Mouse (Mus musculus): Measurements from ENCODE around the gene Gm17387. TPM values are rescaled to one million over a fixed set of nuclear protein-coding genes. Genes with fewer than 3 reads are reported as not detected.
"Not testable (repeated sequence)": the region's sequence is repeated elsewhere in the genome, so short reads cannot be mapped to it uniquely, and the experiment has no call there.

Gm17387 gene
- polyA plus RNA-seq, 1 experiment: not detected

- Histone ChIP-seq H3K4me3 (replicated peaks) (peak within 1 kb of the TSS; percentile 43), H3K27me3 (ENCODE audit: control insufficient read depth) (peaks cover 4% of the 10 kb centered on the region), H3K36me3 (ENCODE audit: control insufficient read depth) (no peaks in the 10 kb centered on the region), H3K9me3 (ENCODE audit: control insufficient read depth, low read length) (no peaks in the 10 kb centered on the region), H3K4me1 (ENCODE audit: control insufficient read depth) (peaks cover 41% of the 10 kb centered on the region)
- TF ChIP-seq TAL1 (IDR thresholded peaks at IDR 0.05; ENCODE audit: low read length) (no peak), GATA1 (IDR thresholded peaks at IDR 0.05; ENCODE audit: low read length) (no peak)
Measured at GRCm38 (mm10) chr7:141010593-141010992, 18.3 kb upstream of the Gm17387 start, which contains the start of gene Ifitm3. Gene Ifitm3, minus strand, starts transcription at chr7:141010770.

- Histone ChIP-seq H3K9me3 (ENCODE audit: control insufficient read depth, low read length) (no peaks in the 10 kb centered on the region), H3K4me3 (replicated peaks) (no peak overlapping the region), H3K4me1 (ENCODE audit: control insufficient read depth) (peaks cover 41% of the 10 kb centered on the region), H3K36me3 (ENCODE audit: control insufficient read depth) (no peaks in the 10 kb centered on the region), H3K27me3 (ENCODE audit: control insufficient read depth) (peaks cover 4% of the 10 kb centered on the region)
- TF ChIP-seq TAL1 (IDR thresholded peaks at IDR 0.05; ENCODE audit: low read length) (no peak), GATA1 (IDR thresholded peaks at IDR 0.05; ENCODE audit: low read length) (no peak)
Measured at GRCm38 (mm10) chr7:141011238-141011770, 17.6 kb upstream of the Gm17387 start.

- H3K4me3 ChIP-seq (replicated peaks): no peak overlapping the region
- TF ChIP-seq TAL1 (IDR thresholded peaks at IDR 0.05; ENCODE audit: low read length) (no peak), GATA1 (IDR thresholded peaks at IDR 0.05; ENCODE audit: low read length) (no peak)
- H3K4me1 ChIP-seq (ENCODE audit: control insufficient read depth): peaks cover 16% of the 10 kb centered on the region
- no peaks in the 10 kb centered on the region for H3K27me3 ChIP-seq (ENCODE audit: control insufficient read depth)
- H3K9me3 ChIP-seq (ENCODE audit: control insufficient read depth, low read length): no peaks in the 10 kb centered on the region
- H3K36me3 ChIP-seq (ENCODE audit: control insufficient read depth): no peaks in the 10 kb centered on the region
Measured at GRCm38 (mm10) chr7:141016707-141017697, 11.9 kb upstream of the Gm17387 start.

DNA sequence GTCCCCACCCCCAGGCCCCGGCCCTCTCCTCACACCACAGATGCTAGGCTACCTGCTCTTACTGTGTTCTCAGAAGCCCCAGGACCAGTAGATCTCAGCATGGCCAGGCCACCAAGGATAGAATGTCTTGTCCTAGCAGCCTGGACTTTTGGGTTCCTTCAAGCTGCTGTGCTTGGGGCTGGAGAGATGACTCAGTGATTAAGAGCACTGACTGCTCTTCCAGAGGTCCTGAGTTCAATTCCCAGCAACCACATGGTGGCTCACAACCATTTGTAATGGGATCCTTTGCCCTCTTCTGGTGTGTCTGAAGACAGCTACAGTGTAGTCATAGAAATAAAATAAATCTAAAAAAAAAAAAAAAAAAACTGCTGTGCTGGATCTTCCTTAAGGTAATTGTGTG, 11.1 kb upstream of the Gm17387 start, which contains the start of gene Ifitm6:
Ifitm6 (minus strand) TSS at position 101 of the 400 bp plus-strand sequence.
- not testable (repeated sequence) for H3K4me3 ChIP-seq (replicated peaks)

DNA sequence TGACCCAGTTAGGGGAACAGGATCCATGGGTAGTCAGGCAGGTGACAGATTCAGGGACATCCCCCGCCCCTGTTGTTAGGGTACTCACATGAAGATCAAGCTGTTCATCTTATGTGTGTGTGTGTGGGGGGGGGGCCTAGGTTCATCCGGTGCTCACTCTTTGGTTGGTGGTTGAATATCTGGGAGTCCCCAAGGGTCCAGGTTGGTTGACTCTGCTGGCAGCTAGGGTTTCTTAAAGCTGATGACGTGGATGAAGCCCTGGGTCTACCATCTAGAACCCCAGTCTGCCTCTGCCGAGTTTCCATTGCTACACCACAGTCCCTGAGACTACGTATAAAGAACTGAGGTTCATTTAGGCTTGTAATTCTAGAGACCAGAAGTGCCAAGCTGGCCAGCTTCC, 9.9 kb upstream of the Gm17387 start:
- Histone ChIP-seq H3K4me1 (ENCODE audit: control insufficient read depth) (peaks cover 11% of the 10 kb centered on the region), H3K27me3 (ENCODE audit: control insufficient read depth) (no peaks in the 10 kb centered on the region), H3K36me3 (ENCODE audit: control insufficient read depth) (no peaks in the 10 kb centered on the region), H3K9me3 (ENCODE audit: control insufficient read depth, low read length) (no peaks in the 10 kb centered on the region), H3K4me3 (replicated peaks) (no peak overlapping the region)
- TF ChIP-seq TAL1 (IDR thresholded peaks at IDR 0.05; ENCODE audit: low read length) (no peak), GATA1 (IDR thresholded peaks at IDR 0.05; ENCODE audit: low read length) (no peak)

More for the DNA sequence above, 11.1 kb upstream of the Gm17387 start, which contains the start of gene Ifitm6:
- not testable (repeated sequence) for H3K9me3 ChIP-seq (ENCODE audit: control insufficient read depth, low read length); H3K36me3 ChIP-seq (ENCODE audit: control insufficient read depth); H3K27me3 ChIP-seq (ENCODE audit: control insufficient read depth)
- peaks cover 11% of the 10 kb centered on the region for H3K4me1 ChIP-seq (ENCODE audit: control insufficient read depth)

GRCm38 (mm10) chr7:141021489-141022449, 7.2 kb upstream of the Gm17387 start:
- peaks cover 3% of the 10 kb centered on the region for H3K4me1 ChIP-seq (ENCODE audit: control insufficient read depth)
- H3K36me3 ChIP-seq (ENCODE audit: control insufficient read depth): no peaks in the 10 kb centered on the region
- no peak overlapping the region for H3K4me3 ChIP-seq (replicated peaks)
- TF ChIP-seq GATA1 (IDR thresholded peaks at IDR 0.05; ENCODE audit: low read length): no peak
- no peak for TF ChIP-seq TAL1 (IDR thresholded peaks at IDR 0.05; ENCODE audit: low read length)
- H3K27me3 ChIP-seq (ENCODE audit: control insufficient read depth): no peaks in the 10 kb centered on the region
- H3K9me3 ChIP-seq (ENCODE audit: control insufficient read depth, low read length): no peaks in the 10 kb centered on the region

DNA sequence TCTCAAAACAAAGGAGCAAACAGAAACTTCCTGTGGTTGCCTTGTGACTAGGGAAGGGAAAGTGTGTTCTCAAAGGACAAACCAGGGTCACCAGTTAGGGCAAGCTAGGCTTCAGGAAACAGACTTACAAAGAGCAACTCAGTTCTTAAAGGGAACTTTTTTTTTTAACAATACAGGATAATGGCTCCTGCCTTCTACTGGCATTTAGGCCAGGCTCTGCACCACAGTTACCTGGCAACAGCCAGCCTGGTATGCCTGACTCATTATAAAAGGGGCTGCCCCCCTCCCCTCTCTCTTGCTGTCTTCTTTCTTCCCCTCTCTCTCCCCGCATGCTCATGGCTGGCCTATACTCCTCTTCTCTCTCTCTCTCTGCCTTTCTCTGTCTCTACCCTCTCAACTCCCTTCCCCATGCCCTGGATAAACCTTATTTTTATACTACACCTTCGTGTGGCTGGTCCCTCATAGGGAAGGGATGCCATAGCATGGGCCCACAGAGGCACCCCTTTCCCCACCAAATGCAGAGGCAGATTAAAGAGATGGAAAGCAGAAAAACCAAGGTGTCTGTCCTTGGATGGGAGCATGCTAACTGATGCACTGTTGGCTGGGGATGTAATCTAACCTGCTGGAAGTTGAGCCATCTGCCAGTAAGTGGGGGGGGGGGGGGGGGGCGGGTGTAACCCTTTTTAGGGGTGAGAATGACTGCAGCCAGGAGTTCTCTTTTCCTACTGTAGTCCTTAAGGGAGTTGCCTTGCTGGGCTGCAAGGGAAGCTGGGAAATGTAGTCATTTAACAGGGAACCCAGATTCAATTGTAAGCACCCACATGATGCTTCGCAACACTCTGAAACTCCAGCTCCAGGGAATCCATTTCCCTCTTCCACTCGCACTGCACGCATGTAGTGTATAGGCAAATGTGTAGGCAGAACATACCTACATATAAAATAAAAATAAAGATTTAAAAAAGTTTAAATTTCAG, 3.8 kb upstream of the Gm17387 start:
- no peak overlapping the region for H3K4me3 ChIP-seq (replicated peaks)
- peaks cover 7% of the 10 kb centered on the region for H3K4me1 ChIP-seq (ENCODE audit: control insufficient read depth)
- H3K27me3 ChIP-seq (ENCODE audit: control insufficient read depth): no peaks in the 10 kb centered on the region
- TF ChIP-seq GATA1 (IDR thresholded peaks at IDR 0.05; ENCODE audit: low read length) (no peak), TAL1 (IDR thresholded peaks at IDR 0.05; ENCODE audit: low read length) (no peak)
- no peaks in the 10 kb centered on the region for H3K9me3 ChIP-seq (ENCODE audit: control insufficient read depth, low read length)
- H3K36me3 ChIP-seq (ENCODE audit: control insufficient read depth): no peaks in the 10 kb centered on the region

Data from erythroblast, embryonic 14.5 days (primary cell).